Comparison of ENCODE assay signal across 25 mouse cellular contexts in the genomic region with DNA sequence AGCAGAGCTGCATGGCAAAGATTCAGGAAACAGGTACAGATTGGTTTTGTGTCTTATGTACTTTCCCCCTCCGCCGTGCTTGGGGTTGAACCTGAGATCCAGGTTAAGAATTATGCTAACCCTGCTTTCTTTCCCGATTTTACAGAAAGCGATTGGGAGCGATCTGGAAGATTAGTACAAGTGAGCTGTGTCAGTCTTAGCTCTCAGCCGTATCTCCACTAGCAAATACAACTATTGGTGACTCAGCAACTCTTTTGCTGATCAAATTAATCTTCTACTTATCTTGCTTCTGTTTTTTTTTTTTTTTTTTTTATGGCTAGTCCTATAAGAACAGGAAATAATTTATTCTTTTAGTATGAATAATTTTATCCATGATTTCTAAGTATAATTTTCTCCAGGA.
"Had no signal": no experiment of that assay in that cellular context is flagged by ENCODE, and none has a peak within 500 bp of the region (broad histone marks: within the 10 kb centered on the region; RNA-seq: fewer than 3 reads in every experiment).

No protein-coding gene starts in this region.

- H3K9ac ChIP-seq: heart, embryonic 13.5 days; heart, embryonic 15.5 days; hindbrain, embryonic 13.5 days; hindbrain, embryonic 15.5 days; kidney, embryonic 15.5 days; limb, embryonic 13.5 days; limb, embryonic 15.5 days; liver, embryonic 12.5 days; liver, embryonic 14.5 days had no signal

- H3K27ac ChIP-seq: heart, adult 2 months; heart, embryonic 13.5 days; heart, embryonic 15.5 days; hindbrain, embryonic 13.5 days; hindbrain, embryonic 15.5 days; hindbrain, postnatal 0 days; kidney, embryonic 15.5 days; kidney, postnatal 0 days; limb, embryonic 13.5 days; limb, embryonic 15.5 days; liver, embryonic 12.5 days; liver, embryonic 14.5 days had no signal

- H3K4me2 ChIP-seq: heart, embryonic 11.5 days; heart, embryonic 13.5 days; heart, embryonic 15.5 days; hindbrain, embryonic 13.5 days; hindbrain, embryonic 15.5 days; kidney, embryonic 15.5 days; limb, embryonic 13.5 days; limb, embryonic 15.5 days; liver, embryonic 12.5 days had no signal

- H3K36me3 ChIP-seq: liver, embryonic 12.5 days had no signal

- H3K27me3 ChIP-seq: heart, embryonic 13.5 days; heart, embryonic 15.5 days; hindbrain, embryonic 13.5 days; hindbrain, embryonic 15.5 days; kidney, embryonic 15.5 days; limb, embryonic 13.5 days; limb, embryonic 15.5 days; liver, embryonic 12.5 days had no signal

- ATAC-seq: hindbrain, postnatal 0 days; liver, embryonic 12.5 days had no signal

- DNase-seq: gastrocnemius, postnatal 14 days; gastrocnemius, postnatal 36 days; heart, adult 11 months; heart, adult 2 months; heart, postnatal 14 days; heart, postnatal 36 days; kidney, adult 18-20 months; kidney, adult 8-10 months; kidney, postnatal 14 days; kidney, postnatal 36 days; layer of hippocampus, adult 9-11 months; layer of hippocampus, postnatal 36 days; left cerebral cortex, postnatal 4 days had no signal

- H3K9me3 ChIP-seq: heart, embryonic 13.5 days; heart, embryonic 15.5 days; hindbrain, embryonic 13.5 days; hindbrain, embryonic 15.5 days; kidney, embryonic 15.5 days; limb, embryonic 13.5 days; limb, embryonic 15.5 days; liver, embryonic 12.5 days had no signal

- H3K4me3 ChIP-seq: heart, adult 2 months; heart, embryonic 13.5 days; heart, embryonic 15.5 days; hindbrain, embryonic 13.5 days; hindbrain, embryonic 15.5 days; kidney, embryonic 15.5 days; limb, embryonic 13.5 days; limb, embryonic 15.5 days; liver, embryonic 12.5 days had no signal

- H3K4me1 ChIP-seq: heart, embryonic 13.5 days; heart, embryonic 15.5 days; hindbrain, embryonic 13.5 days; hindbrain, embryonic 15.5 days; kidney, embryonic 15.5 days; limb, embryonic 13.5 days; limb, embryonic 15.5 days; liver, embryonic 12.5 days had no signal
